Mouse (Mus musculus) limb, embryonic 11.5 days (tissue): ENCODE results near the gene Dab2ip. TPM values are rescaled to one million over a fixed set of nuclear protein-coding genes. Genes with fewer than 3 reads are reported as not detected.

Source experiments
- ATAC-seq: fragments of 200-750 bp; cut with Nextera tagmentation; 2 replicates; pipeline ENCODE4 v1.8.0; 2017; ENCODE audit warnings: low read depth; ENCODE audit not compliant: insufficient number of reproducible peaks, low FRiP score, low TSS enrichment
- DNase-seq: peaks from one replicate; pipeline ENCODE4 v3.0.0-alpha.2; 2015; ENCODE audit warnings: low spot score
- H3K27ac ChIP-seq: fragments of 300-500 bp; sonication (generic); replicated peaks from 2 replicates; pipeline ENCODE4 v1.5.1; 2014; ENCODE audit warnings: low read depth, mild to moderate bottlenecking, low read length
- H3K27me3 ChIP-seq: fragments of 300-500 bp; sonication (generic); 2 replicates; pipeline ENCODE4 v1.6.1; 2014; ENCODE audit warnings: mild to moderate bottlenecking, low read length, mixed read lengths; ENCODE audit not compliant: control insufficient read depth, insufficient read depth
- H3K36me3 ChIP-seq: fragments of 300-500 bp; sonication (generic); 2 replicates; pipeline ENCODE4 v1.6.1; 2014; ENCODE audit warnings: mild to moderate bottlenecking, low read length, moderate library complexity, mixed read lengths; ENCODE audit not compliant: control insufficient read depth, insufficient read depth
- H3K4me1 ChIP-seq: fragments of 300-500 bp; sonication (generic); 2 replicates; pipeline ENCODE4 v1.6.1; 2014; ENCODE audit warnings: low read length, mixed read lengths; ENCODE audit not compliant: control insufficient read depth, insufficient read depth
- H3K4me2 ChIP-seq: fragments of 300-500 bp; sonication (generic); 2 replicates; pipeline ENCODE4 v1.6.1; 2014; ENCODE audit warnings: low read depth, mild to moderate bottlenecking, moderate library complexity; ENCODE audit not compliant: severe bottlenecking
- H3K4me3 ChIP-seq: fragments of 300-500 bp; sonication (generic); 2 replicates; pipeline ENCODE4 v1.5.1; 2014; ENCODE audit warnings: low read depth, low read length
- H3K9ac ChIP-seq: fragments of 300-500 bp; sonication (generic); 2 replicates; pipeline ENCODE4 v1.6.1; 2014; ENCODE audit warnings: mild to moderate bottlenecking, low read length
- H3K9me3 ChIP-seq: fragments of 300-500 bp; sonication (generic); 2 replicates; pipeline ENCODE4 v1.6.1; 2016; ENCODE audit warnings: low read length; ENCODE audit not compliant: control insufficient read depth
- WGBS: fragments of 180-500 bp; shearing (Covaris S2); extraction: QIAGEN DNeasy Blood & Tissue Kit; methylation state at CpG from one replicate; pipeline ENCODE4 v1.1.7; 2014; 5-methylcytosine and 5-hydroxymethylcytosine counted together
- polyA plus RNA-seq: library from polyadenylated mRNA; unstranded; fragments of >200 nt; fragmentation: Nextera tagmentation; extraction: Ambion mirVana; gene quantifications from 2 replicates; pipeline ENCODE4 v1.2.1, GENCODE M21; 2014

Gene Dab2ip
- polyA plus RNA-seq, 1 experiment from 2014 or later = 53.9 TPM

DNA sequence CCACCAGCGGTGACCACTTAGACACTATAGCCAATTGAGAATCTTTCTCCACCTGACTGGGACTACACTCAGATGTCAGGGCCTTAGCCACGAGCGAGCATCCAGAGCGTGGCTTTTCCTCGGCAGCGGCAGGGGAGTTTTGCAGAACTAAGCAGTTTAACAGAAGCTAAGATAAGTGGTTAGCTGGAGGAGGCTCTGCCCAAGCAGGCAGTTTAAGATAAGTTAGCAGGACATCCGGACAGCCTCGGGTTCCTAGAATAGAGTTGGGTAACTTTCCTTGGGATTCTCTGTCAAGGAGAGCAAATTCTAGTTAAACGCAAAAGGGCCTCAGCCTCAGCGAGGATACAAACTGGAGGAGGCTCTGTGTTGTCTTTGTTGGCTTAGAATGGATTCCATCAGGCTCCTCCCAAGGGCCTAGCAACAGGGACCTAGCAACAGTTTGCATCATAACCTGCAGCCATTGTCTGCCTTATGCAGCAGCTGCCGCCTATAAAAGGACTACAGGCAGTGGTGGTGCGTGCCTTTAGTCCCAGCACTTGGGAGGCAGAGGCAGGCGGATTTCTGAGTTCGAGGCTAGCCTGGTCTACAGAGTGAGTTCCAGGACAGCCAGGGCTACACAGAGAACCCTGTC lies 31.3 kb upstream of the Dab2ip start:
- Histone ChIP-seq H3K4me2 (no peak overlapping the region), H3K27ac (no peak overlapping the region), H3K27me3 (no peaks in the 10 kb centered on the region), H3K36me3 (no peaks in the 10 kb centered on the region), H3K9ac (no peak overlapping the region), H3K9me3 (no peaks in the 10 kb centered on the region), H3K4me3 (no peak overlapping the region), H3K4me1 (no peaks in the 10 kb centered on the region)
- ATAC-seq = no peak
- DNase-seq = no peak
- WGBS = 92% methylated on average over 14 of the region's 14 CpGs

DNA sequence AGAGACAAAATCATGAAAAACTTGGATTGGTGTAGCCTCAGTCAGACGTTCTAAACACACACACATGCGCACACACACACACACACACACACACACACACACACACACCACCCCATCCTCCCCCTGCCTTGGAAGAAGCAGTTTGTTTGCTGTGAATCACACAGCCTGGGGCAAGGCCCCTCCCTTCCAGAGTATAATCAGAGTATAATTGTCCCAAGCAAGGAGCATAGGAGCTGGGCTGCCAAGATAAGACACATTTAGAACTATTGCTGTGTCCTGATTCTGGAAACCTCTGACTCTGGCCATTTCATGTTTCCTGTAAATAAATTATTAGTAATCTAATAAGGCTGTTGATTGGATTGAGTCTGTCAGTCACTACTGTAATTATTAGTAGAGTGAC lies 29.0 kb upstream of the Dab2ip start:
- no peak overlapping the region for H3K27ac ChIP-seq
- no peak overlapping the region for H3K4me2 ChIP-seq
- H3K27me3 ChIP-seq = no peaks in the 10 kb centered on the region
- H3K9me3 ChIP-seq = no peaks in the 10 kb centered on the region
- DNase-seq = no peak
- H3K4me1 ChIP-seq = no peaks in the 10 kb centered on the region
- H3K4me3 ChIP-seq = no peak overlapping the region
- no peak for ATAC-seq
- no peak overlapping the region for H3K9ac ChIP-seq
- no peaks in the 10 kb centered on the region for H3K36me3 ChIP-seq
- WGBS = 83% methylated on average over 2 of the region's 2 CpGs

DNA sequence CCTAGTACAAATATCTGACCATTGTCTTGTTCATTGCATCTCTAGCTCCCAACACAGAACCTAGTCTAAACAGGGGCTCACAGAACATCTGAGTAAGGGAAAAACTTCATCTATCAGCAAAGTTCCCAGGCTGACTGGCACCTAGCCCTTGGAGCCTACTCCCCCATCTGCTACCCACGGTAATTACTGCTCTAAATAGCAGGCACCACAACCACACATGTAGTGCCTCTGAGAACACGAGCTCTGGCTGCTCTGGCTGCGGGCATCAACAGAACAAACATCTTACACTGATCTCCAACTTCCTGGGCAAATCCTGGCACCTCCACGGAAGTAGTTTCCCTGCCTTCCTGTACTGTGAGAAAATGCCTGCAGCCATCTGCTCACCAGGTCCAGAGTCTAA lies 28.2 kb upstream of the Dab2ip start:
- H3K27ac ChIP-seq = no peak overlapping the region
- no peak overlapping the region for H3K9ac ChIP-seq
- no peaks in the 10 kb centered on the region for H3K36me3 ChIP-seq
- no peak for ATAC-seq
- no peak for DNase-seq
- H3K4me2 ChIP-seq = no peak overlapping the region
- no peaks in the 10 kb centered on the region for H3K9me3 ChIP-seq
- 75% methylated on average over 4 of the region's 4 CpGs for WGBS
- H3K4me1 ChIP-seq = no peaks in the 10 kb centered on the region
- H3K27me3 ChIP-seq = no peaks in the 10 kb centered on the region
- H3K4me3 ChIP-seq = no peak overlapping the region

GRCm38 (mm10) chr2:35530732-35531131 lies 27.3 kb upstream of the Dab2ip start:
- Histone ChIP-seq H3K27me3 (no peaks in the 10 kb centered on the region), H3K4me3 (no peak overlapping the region), H3K27ac (no peak overlapping the region), H3K36me3 (no peaks in the 10 kb centered on the region), H3K4me2 (no peak overlapping the region), H3K9me3 (no peaks in the 10 kb centered on the region), H3K9ac (no peak overlapping the region), H3K4me1 (no peaks in the 10 kb centered on the region)
- WGBS = 83% methylated on average over 10 of the region's 10 CpGs
- DNase-seq (no peak), ATAC-seq (no peak)

- no peak for ATAC-seq
- DNase-seq = no peak
- Histone ChIP-seq H3K27me3 (no peaks in the 10 kb centered on the region), H3K4me2 (no peak overlapping the region), H3K9me3 (no peaks in the 10 kb centered on the region), H3K36me3 (no peaks in the 10 kb centered on the region), H3K9ac (no peak overlapping the region), H3K4me1 (no peaks in the 10 kb centered on the region), H3K27ac (no peak overlapping the region), H3K4me3 (no peak overlapping the region)
- WGBS = 78% methylated on average over 9 of the region's 9 CpGs
These were observed 24.4 kb upstream of the Dab2ip start for GRCm38 (mm10) chr2:35533646-35534045.

DNA sequence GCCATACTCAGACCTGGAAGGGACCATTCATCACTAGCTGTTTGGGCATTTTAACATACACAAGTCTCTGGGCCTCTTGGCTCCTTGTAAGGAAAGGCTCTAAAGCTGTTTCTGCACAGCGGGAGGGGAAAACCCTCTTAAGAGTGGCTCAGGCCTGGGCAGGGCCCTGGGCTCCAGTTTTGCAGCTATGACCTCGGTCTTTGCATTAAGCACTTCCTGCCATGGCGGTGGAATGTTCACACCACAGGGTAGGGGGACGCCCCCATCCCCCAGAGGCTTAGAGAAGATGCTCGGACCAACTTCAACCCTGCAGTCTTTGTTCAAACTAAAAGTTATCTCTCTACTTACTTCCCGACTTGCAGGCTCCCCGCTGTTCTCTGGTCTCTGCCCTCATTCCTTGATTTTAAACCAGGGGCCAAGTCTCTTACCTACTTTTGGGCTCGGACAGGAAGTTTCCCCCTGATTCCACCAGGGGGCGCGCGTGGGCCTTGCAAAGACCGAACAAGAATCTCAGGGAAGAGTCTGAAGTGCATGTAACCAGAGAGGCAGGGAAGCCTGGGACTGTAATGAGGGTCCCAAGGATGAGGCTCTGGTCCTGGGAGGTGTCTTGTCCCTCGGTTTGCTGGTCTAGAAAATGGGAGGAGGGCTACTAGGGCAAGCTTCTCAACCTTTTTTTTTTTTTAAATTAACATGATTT lies 18.6 kb upstream of the Dab2ip start:
- no peaks in the 10 kb centered on the region for H3K36me3 ChIP-seq
- no peak overlapping the region for H3K4me2 ChIP-seq
- no peaks in the 10 kb centered on the region for H3K27me3 ChIP-seq
- H3K4me1 ChIP-seq = no peaks in the 10 kb centered on the region
- no peak overlapping the region for H3K27ac ChIP-seq
- peak; percentile 97 for DNase-seq
- H3K9me3 ChIP-seq = no peaks in the 10 kb centered on the region
- no peak; the same call in 1 of the 2 replicates for ATAC-seq
- WGBS = 8% methylated on average over 13 of the region's 13 CpGs
- H3K9ac ChIP-seq = no peak overlapping the region
- H3K4me3 ChIP-seq = no peak overlapping the region

DNA sequence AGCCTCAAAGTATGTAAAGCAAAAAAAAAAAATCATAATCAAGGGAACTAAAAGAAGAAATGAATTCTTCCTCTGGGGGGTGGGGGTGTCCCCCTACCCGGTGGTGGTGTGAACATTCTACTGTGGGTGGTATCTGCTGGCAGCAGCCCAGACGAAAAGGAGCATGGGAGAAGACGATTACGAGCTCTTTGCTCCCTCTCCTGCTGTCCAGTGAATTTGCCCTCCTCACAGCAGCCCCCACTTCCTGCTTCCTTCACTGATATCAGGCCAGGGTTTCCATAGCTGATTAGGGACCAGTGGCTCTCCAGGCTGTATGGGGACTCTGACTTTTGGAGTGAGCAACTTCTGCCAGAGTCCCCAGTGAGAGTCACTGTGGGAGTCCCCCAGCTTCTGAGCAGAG lies 17.3 kb upstream of the Dab2ip start:
- DNase-seq = no peak
- no peak for ATAC-seq
- Histone ChIP-seq H3K4me1 (peaks cover 6% of the 10 kb centered on the region), H3K4me3 (no peak overlapping the region), H3K36me3 (no peaks in the 10 kb centered on the region), H3K9me3 (no peaks in the 10 kb centered on the region), H3K27me3 (no peaks in the 10 kb centered on the region), H3K27ac (no peak overlapping the region), H3K9ac (no peak overlapping the region), H3K4me2 (no peak overlapping the region)
- 31% methylated on average over 4 of the region's 4 CpGs for WGBS

GRCm38 (mm10) chr2:35544717-35545116 lies 13.3 kb upstream of the Dab2ip start:
- H3K4me3 ChIP-seq = no peak overlapping the region
- 12% methylated on average over 14 of the region's 14 CpGs for WGBS
- H3K4me2 ChIP-seq = peak overlapping the region; percentile 36
- DNase-seq = peak; percentile 87
- H3K36me3 ChIP-seq = no peaks in the 10 kb centered on the region
- H3K27ac ChIP-seq = no peak overlapping the region
- H3K4me1 ChIP-seq = peaks cover 6% of the 10 kb centered on the region
- H3K9me3 ChIP-seq = no peaks in the 10 kb centered on the region
- peak; percentile 66; the same call in 1 of the 2 replicates for ATAC-seq
- H3K27me3 ChIP-seq = no peaks in the 10 kb centered on the region
- no peak overlapping the region for H3K9ac ChIP-seq
